Mouse (Mus musculus): ENCODE results near the gene Rest. TPM values are rescaled to one million over a fixed set of nuclear protein-coding genes. Genes with fewer than 3 reads are reported as not detected.

Gene Rest
- polyA plus RNA-seq (2017; shearing (Covaris generic)) = 13.2 TPM

GRCm38 (mm10) chr5:77265081-77265670 is at the start of gene Rest:
Gene Rest (plus strand): TSS chr5:77265491.

GRCm38 (mm10) chr5:77309924-77310772 is 44.9 kb downstream of the Rest start, which contains the start of the genes Noa1 and Polr2b:
Gene Noa1 (minus strand): TSS chr5:77310084.
Gene Polr2b (plus strand): TSS chr5:77310147.

Other genes with a start within 250 kb of the Rest start
- not detected for gene Thegl, start 249.5 kb upstream of the Rest start, polyA plus RNA-seq (2017; shearing (Covaris generic))
- 246 TPM for gene Hopx, start 150.4 kb upstream of the Rest start, polyA plus RNA-seq (2017; shearing (Covaris generic))
- gene Spink2, start 54.0 kb upstream of the Rest start, polyA plus RNA-seq (2017; shearing (Covaris generic)) = not detected
- 6.2 TPM for gene Noa1, start 44.6 kb downstream of the Rest start, polyA plus RNA-seq (2017; shearing (Covaris generic))
- 86.7 TPM for gene Polr2b, start 44.7 kb downstream of the Rest start, polyA plus RNA-seq (2017; shearing (Covaris generic))
- gene Igfbp7, start 142.6 kb downstream of the Rest start, polyA plus RNA-seq (2017; shearing (Covaris generic)) = not detected